Mouse (Mus musculus) neutrophil, adult 83 days (primary cell): ENCODE measurements around the gene Nppb. TPM values are rescaled to one million over a fixed set of nuclear protein-coding genes. Genes with fewer than 3 reads are reported as not detected.

Source experiments
- total RNA-seq, 2 experiments: library from RNA; stranded (reverse); gene quantifications; one replicate each; pipeline ENCODE4 v1.2.4; 2023

The Nppb gene
- not detected for total RNA-seq

DNA sequence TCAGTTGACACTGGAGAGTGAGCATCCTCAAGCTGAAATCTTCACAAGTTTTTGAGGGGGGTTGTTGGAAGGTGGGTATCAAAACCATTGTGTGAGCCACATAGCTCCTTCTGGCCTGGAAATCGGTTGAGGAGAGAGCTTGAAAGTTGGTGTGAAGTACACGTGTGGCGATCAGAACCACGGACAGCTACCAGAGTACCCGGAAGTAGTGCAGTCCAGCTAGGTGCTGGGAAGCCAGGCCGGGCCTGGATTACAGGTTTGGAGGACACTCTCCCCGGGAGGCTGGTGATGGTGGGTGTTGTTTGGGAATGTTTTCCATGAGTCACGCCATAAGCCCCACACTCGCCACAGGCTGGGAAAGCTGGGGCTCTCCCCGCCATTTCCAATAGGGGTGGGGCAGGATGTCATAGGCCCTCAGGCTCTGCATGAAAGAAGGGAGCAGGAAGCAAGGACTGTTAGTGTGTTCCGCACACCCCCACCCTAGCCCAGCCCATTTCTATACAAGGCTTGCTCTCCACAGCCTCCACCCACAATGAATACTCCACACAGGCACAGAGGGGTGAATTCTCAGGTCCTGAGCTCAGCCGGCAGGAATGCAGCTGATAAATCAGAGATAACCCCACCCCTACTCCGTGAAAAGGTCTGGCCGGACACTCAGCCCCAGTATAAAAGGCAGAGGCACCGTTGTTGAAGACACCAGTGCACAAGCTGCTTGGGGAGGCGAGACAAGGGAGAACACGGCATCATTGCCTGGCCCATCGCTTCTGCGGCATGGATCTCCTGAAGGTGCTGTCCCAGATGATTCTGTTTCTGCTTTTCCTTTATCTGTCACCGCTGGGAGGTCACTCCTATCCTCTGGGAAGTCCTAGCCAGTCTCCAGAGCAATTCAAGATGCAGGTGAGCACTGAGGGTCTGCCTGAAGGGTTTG, at the start of gene Nppb:
Gene Nppb (plus strand): TSS at position 584 of the 928 bp plus-strand sequence.

DNA sequence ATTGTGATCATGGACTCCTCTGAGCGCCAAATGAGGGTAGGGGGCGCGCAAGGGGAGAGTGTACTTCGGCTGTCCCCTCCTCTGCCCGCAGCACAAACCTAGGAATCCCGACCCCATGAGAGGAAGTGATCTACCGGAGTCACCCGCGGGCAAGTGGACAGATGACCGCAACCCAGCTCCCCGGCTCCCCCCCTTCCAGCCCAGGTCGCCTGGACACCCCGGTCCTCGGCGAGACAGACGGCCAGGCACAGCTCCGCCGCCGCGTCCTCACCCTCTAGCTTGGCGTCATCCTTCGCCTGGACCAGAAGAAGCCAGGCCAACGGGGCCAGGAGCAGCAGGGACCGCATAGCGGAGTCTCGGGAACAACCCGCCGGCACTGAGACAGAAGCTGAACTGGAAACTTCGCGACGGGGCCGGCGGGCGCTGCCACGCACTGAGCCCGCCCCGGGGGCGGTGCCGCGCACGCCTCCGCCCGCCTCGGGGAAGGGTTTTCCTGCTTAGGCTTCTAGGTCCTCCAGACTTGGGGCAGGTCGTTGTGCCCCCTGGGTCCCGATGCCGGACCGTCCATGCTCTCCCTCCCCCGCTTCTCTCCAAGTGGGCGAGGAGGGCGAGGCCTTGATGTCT, 49.1 kb upstream of the Nppb start, which contains the start of gene Plod1:
Gene Plod1 (minus strand): TSS at position 437 of the 624 bp plus-strand sequence.

DNA sequence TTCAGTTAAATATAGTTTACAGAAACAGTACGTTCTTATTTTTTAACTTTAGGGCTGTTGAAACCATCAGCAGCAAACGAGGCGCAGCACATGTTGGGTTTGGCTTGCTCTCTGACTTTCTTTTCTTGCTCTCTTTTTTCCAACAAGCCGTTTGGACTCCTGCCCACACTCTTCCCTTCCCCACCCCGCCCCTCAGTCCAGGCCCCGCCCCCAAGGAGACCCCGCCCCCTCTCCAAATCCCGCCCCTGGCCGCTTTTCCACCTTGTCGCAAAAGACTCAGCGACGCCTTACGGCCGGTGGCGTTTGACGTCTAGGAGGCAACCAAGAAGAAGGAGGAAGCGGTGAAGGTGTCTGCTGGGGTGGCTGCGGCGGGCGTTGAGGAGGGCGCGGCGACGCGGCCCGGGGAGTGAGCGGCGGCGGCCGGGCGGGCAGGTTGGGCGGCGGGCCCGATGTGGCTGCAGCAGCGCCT, 45.0 kb upstream of the Nppb start, which contains the start of gene 2510039O18Rik:
Gene 2510039O18Rik (plus strand): TSS at position 320 of the 469 bp plus-strand sequence.

DNA sequence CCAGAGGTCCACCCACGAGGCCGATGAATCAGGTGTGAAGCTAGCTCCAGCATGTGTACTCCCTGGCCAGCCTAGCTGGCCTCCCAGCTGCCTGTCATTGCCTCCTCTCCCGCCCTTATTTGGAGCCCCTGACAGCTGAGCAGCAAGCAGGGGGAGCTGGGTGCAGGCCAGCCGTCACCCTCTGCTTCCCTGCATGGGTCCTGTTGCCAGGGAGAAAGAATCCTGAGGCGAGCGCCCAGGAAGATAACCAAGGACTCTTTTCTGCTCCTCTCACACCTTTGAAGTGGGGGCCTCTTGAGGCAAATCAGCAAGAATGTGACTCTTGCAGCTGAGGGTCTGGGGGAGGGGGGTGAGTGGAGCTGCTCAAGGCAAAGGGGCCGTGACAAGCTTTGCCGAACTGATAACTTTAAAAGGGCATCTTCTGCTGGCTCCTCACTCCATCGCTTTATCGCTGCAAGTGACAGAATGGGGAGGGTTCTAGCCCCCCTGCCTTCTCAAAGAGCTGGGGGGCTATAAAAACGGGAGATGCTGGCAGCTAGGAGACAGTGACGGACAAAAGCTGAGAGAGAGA, 14.7 kb downstream of the Nppb start, which contains the start of gene Nppa:
Gene Nppa (plus strand): TSS at position 521 of the 571 bp plus-strand sequence.

Other genes starting within 250 kb of the Nppb start
- 10 to 100 TPM; 11.2 to 12.3 TPM for gene Zfp984, start 176.0 kb upstream of the Nppb start, total RNA-seq
- gene Zfp933, start 137.4 kb upstream of the Nppb start, total RNA-seq, result 1 to 10 TPM; 2.7 to 4.7 TPM
- gene Miip, start 117.0 kb upstream of the Nppb start, total RNA-seq, result 10 to 100 TPM; 36.1 to 36.7 TPM
- gene Fv1, start 116.8 kb upstream of the Nppb start, total RNA-seq, result 1 to 10 TPM; 5.1 to 9.3 TPM
- gene Mfn2, start 81.1 kb upstream of the Nppb start, total RNA-seq, result 10 to 100 TPM; 49.6 to 52.0 TPM
- gene Plod1, start 49.0 kb upstream of the Nppb start, total RNA-seq, result 10 to 100 TPM; 17.5 to 18.9 TPM
- gene 2510039O18Rik, start 44.9 kb upstream of the Nppb start, total RNA-seq, result 10 to 100 TPM; 56.6 to 59.3 TPM
- not detected for gene Nppa, start 14.9 kb downstream of the Nppb start, total RNA-seq
- 10 to 100 TPM in 1 of 2 experiments, 1 to 10 TPM in 1; 9.8 to 10.6 TPM for gene Clcn6, start 53.0 kb downstream of the Nppb start, total RNA-seq
- 10 to 100 TPM in 1 of 2 experiments, 1 to 10 TPM in 1; 10.0 to 14.6 TPM for gene Mthfr, start 53.3 kb downstream of the Nppb start, total RNA-seq
- gene Agtrap, start 102.2 kb downstream of the Nppb start, total RNA-seq, result 10 to 100 TPM; 66.1 to 70.7 TPM
- 10 to 100 TPM; 10.3 to 11.0 TPM for gene Mad2l2, start 144.6 kb downstream of the Nppb start, total RNA-seq
- gene Draxin, start 144.9 kb downstream of the Nppb start, total RNA-seq, result under 1 TPM in 1 of 2 experiments, not detected in 1; 0.18 TPM
- 10 to 100 TPM; 13.6 to 18.7 TPM for gene Fbxo6, start 166.4 kb downstream of the Nppb start, total RNA-seq
- under 1 TPM; 0.33 to 0.73 TPM for gene Fbxo44, start 174.7 kb downstream of the Nppb start, total RNA-seq
- not detected for gene Fbxo2, start 174.8 kb downstream of the Nppb start, total RNA-seq